Mouse (Mus musculus) neural tube, embryonic 11.5 days (tissue): ENCODE measurements around the gene Limch1. TPM values are rescaled to one million over a fixed set of nuclear protein-coding genes. Genes with fewer than 3 reads are reported as not detected.

Experiments used
- ATAC-seq: fragments of 200-750 bp; cut with Nextera tagmentation; 2 replicates; pipeline ENCODE4 v1.8.0; 2017; ENCODE audit warnings: moderate number of reproducible peaks, mild to moderate bottlenecking, moderate TSS enrichment, moderate library complexity; ENCODE audit not compliant: insufficient read depth, low FRiP score, low TSS enrichment
- DNase-seq: peaks from one replicate; pipeline ENCODE4 v3.0.0-alpha.2; 2015; ENCODE audit warnings: low spot score
- H3K27ac ChIP-seq: fragments of 300-500 bp; sonication (generic); 2 replicates; pipeline ENCODE4 v1.5.1; 2014; ENCODE audit warnings: low read depth, mild to moderate bottlenecking, low read length
- H3K27me3 ChIP-seq: fragments of 300-500 bp; sonication (generic); 2 replicates; pipeline ENCODE4 v1.6.1; 2014; ENCODE audit warnings: mild to moderate bottlenecking, low read length, mixed read lengths; ENCODE audit not compliant: control insufficient read depth, insufficient read depth
- H3K36me3 ChIP-seq: fragments of 300-500 bp; sonication (generic); 2 replicates; pipeline ENCODE4 v1.6.1; 2014; ENCODE audit warnings: mild to moderate bottlenecking, low read length, moderate library complexity, mixed read lengths; ENCODE audit not compliant: control insufficient read depth, insufficient read depth
- H3K4me1 ChIP-seq: fragments of 300-500 bp; sonication (generic); 2 replicates; pipeline ENCODE4 v1.6.1; 2014; ENCODE audit warnings: low read length, mixed read lengths; ENCODE audit not compliant: control insufficient read depth, insufficient read depth
- H3K4me2 ChIP-seq: fragments of 300-500 bp; sonication (generic); 2 replicates; pipeline ENCODE4 v1.6.1; 2014; ENCODE audit warnings: low read depth, mild to moderate bottlenecking, moderate library complexity
- H3K4me3 ChIP-seq: fragments of 300-500 bp; sonication (generic); 2 replicates; pipeline ENCODE4 v1.5.1; 2014; ENCODE audit warnings: low read depth, low read length
- H3K9ac ChIP-seq: fragments of 300-500 bp; sonication (generic); 2 replicates; pipeline ENCODE4 v1.6.1; 2014; ENCODE audit warnings: mild to moderate bottlenecking, low read length
- H3K9me3 ChIP-seq: fragments of 300-500 bp; sonication (generic); 2 replicates; pipeline ENCODE4 v1.6.1; 2016; ENCODE audit warnings: low read length; ENCODE audit not compliant: control insufficient read depth
- WGBS: fragments of 180-500 bp; shearing (Covaris S2); extraction: QIAGEN DNeasy Blood & Tissue Kit; methylation state at CpG from one replicate; pipeline ENCODE4 v1.1.7; 2014; 5-methylcytosine and 5-hydroxymethylcytosine counted together
- polyA plus RNA-seq: library from polyadenylated mRNA; unstranded; fragments of >200 nt; fragmentation: Nextera tagmentation; extraction: Ambion mirVana; gene quantifications from 2 replicates; pipeline ENCODE4 v1.2.1, GENCODE M21; 2014

Limch1 gene
- polyA plus RNA-seq, 1 experiment from 2014 or later, result 83.7 TPM

DNA sequence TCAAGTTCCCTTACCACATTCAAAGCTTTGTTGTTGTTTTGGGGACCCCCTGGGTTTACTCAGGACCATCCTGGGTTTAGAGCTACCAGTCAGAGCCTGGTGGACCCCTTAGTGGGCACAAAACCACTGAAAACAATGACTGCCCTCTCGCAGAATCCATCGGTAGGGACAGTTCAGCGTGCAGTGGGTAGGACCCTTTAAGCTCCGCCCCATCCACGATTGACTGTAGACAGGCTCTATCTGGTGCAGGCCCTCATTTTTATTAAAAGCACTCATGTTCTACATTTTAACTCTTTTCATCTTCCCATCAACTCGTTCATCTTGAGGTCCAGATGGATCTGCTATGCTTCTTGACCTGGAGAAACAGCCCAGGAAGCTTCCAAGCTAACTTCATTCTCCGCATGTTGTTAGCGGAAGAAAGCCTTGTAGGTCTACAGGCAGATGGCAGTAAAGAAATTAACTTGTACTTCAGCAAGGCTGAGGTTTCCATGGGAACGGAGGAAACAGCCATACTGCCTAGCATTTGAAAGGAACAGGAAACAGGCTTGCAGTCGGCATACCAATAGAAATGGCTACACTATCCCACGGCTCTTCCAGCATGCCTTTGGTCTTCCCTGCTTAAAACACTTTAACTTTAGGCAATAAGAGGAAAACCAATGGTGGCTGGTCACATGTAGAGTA, 14.9 kb upstream of the Limch1 start:
- Histone ChIP-seq H3K27me3 (no peaks in the 10 kb centered on the region), H3K36me3 (no peaks in the 10 kb centered on the region), H3K9me3 (no peaks in the 10 kb centered on the region), H3K4me1 (no peaks in the 10 kb centered on the region), H3K9ac (no peak overlapping the region), H3K4me3 (no peak overlapping the region), H3K4me2 (no peak overlapping the region), H3K27ac (no peak overlapping the region)
- WGBS, result 27% methylated on average over 11 of the region's 11 CpGs
- DNase-seq, result peak; percentile 62
- ATAC-seq, result peak; percentile 90

- no peak overlapping the region for H3K27ac ChIP-seq
Observed at GRCm38 (mm10) chr5:66731302-66731697, 14.3 kb upstream of the Limch1 start.

GRCm38 (mm10) chr5:66733556-66733955, 12.1 kb upstream of the Limch1 start:
- H3K27me3 ChIP-seq, result no peaks in the 10 kb centered on the region
- no peaks in the 10 kb centered on the region for H3K4me1 ChIP-seq
- H3K36me3 ChIP-seq, result no peaks in the 10 kb centered on the region
- H3K9me3 ChIP-seq, result no peaks in the 10 kb centered on the region
- H3K27ac ChIP-seq, result no peak overlapping the region
- ATAC-seq (no peak), DNase-seq (no peak)
- 96% methylated on average over 1 of the region's 1 CpGs for WGBS
- no peak overlapping the region for H3K4me2 ChIP-seq
- H3K9ac ChIP-seq, result no peak overlapping the region
- H3K4me3 ChIP-seq, result no peak overlapping the region

More at GRCm38 (mm10) chr5:66731302-66731697, 14.3 kb upstream of the Limch1 start:
- Histone ChIP-seq H3K4me2 (no peak overlapping the region), H3K9ac (no peak overlapping the region), H3K4me1 (no peaks in the 10 kb centered on the region), H3K27me3 (no peaks in the 10 kb centered on the region), H3K9me3 (no peaks in the 10 kb centered on the region), H3K4me3 (no peak overlapping the region), H3K36me3 (no peaks in the 10 kb centered on the region)
- no peak for DNase-seq
- 64% methylated on average over 1 of the region's 1 CpGs for WGBS
- peak; percentile 54; the same call in 1 of the 2 replicates for ATAC-seq

DNA sequence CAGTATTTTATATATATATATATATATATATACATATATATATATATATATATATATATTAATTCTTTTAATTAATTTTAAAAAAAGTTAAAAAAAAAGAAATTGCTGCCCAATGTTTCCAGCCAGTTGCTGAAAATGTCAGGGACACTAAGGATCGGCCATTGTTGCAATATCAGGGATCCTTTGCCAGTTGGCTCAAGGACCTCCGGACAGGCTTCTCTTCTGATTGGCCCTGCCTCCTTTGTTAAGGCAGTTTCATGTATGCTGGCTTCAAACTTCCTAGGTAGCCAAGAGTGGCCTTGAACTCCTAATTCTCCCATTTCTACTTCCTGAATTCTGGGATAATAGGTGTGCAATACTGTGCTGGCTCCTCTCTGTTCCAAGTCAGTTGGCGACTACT, 6.3 kb upstream of the Limch1 start:
- H3K4me1 ChIP-seq, result no peaks in the 10 kb centered on the region
- H3K9ac ChIP-seq, result no peak overlapping the region
- ATAC-seq, result no peak
- no peaks in the 10 kb centered on the region for H3K9me3 ChIP-seq
- no peak overlapping the region for H3K4me2 ChIP-seq
- WGBS, result 91% methylated on average over 3 of the region's 3 CpGs
- H3K27me3 ChIP-seq, result no peaks in the 10 kb centered on the region
- DNase-seq, result no peak
- no peak overlapping the region for H3K4me3 ChIP-seq
- H3K36me3 ChIP-seq, result no peaks in the 10 kb centered on the region
- H3K27ac ChIP-seq, result no peak overlapping the region

DNA sequence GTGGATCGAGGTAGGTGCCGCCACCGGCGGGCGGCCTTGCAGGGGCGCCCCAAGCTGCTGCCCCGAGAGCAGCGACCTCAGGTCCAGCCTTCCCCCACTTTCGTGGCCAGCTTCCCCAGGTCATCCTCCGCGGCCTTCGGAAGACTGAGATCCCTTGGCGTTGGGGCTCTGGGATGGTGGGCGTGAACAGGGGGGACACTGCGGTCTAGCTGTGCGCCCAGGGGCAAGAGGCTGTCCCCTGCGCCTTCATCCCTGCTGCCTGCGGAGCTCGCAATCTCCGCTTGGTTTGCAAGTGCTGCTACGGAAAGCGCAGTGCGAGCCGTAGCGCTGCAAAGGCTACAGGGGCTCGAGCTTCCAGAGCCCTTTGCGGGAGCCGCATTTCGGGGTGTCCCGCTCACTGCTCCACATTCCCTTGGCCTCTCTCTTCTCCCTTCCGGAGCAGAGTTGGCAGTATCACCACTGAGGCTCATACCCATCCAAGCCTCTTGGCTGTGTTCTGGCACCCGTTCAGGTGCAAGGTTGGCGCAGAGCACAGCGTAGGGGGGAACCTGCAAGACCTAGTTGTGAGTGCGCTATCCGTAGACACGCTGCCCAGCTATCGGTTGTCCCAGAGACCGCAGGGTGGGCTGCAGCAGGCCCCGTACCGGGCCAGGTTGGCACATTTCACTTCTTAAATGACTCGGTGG, 512 bp downstream of the Limch1 start:
- ATAC-seq (peak; percentile 70), DNase-seq (peak; percentile 77)
- WGBS, result under 1% methylated on average over 42 of the region's 42 CpGs
- H3K27ac ChIP-seq, result peak overlapping the region; percentile 60
- peak overlapping the region; percentile 72 for H3K4me3 ChIP-seq
- H3K36me3 ChIP-seq, result no peaks in the 10 kb centered on the region
- H3K9me3 ChIP-seq, result no peaks in the 10 kb centered on the region
- peak overlapping the region; percentile 81 for H3K9ac ChIP-seq
- H3K4me1 ChIP-seq, result peaks cover 10% of the 10 kb centered on the region
- H3K27me3 ChIP-seq, result 0 out of 2 replicates have a peak, but pooled peaks cover 4% of the 10 kb centered on the region
- peak overlapping the region; percentile 79 for H3K4me2 ChIP-seq

- DNase-seq (no peak), ATAC-seq (no peak)
- Histone ChIP-seq H3K4me2 (peak overlapping the region; percentile 79), H3K27me3 (0 out of 2 replicates have a peak, but pooled peaks cover 4% of the 10 kb centered on the region), H3K4me1 (peaks cover 14% of the 10 kb centered on the region), H3K27ac (no peak overlapping the region), H3K9me3 (no peaks in the 10 kb centered on the region), H3K4me3 (peak overlapping the region; percentile 72), H3K9ac (peak overlapping the region; percentile 81), H3K36me3 (no peaks in the 10 kb centered on the region)
- WGBS, result 3% methylated on average over 11 of the region's 11 CpGs
Observed at GRCm38 (mm10) chr5:66746761-66747160, 1.1 kb downstream of the Limch1 start.

DNA sequence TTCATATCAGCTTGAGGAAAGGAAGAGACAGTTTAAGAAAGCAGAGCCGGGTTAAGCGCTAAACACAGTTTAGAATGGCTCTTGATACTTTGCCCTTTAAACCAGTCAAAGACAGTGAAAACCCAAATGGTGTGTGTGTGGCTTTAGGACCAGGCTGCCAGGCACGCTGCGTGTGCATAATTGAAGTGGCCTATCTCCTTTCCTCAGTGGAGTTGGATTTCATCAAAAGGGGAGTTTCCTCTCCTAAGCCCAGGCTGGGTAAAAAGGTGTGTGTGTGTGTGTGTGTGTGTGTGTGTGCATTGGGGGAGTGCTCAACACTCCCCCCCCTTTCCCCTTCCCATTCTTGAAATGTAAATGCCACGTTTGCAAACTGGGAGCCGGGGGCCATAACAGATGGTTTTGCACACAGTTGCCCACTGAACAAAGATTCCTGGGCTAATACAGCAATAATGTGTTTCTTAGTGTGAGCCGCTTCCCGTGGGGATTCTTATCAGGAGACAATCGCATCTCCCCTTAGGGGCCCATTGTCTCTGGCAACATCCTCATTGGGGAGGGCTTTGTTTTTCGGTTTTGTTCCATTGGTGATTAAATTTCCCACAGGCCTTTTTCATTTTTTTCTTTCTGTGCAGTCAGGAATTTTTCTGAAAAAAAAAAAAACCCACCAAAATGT, 2.3 kb downstream of the Limch1 start:
- no peak for ATAC-seq
- no peak overlapping the region for H3K27ac ChIP-seq
- 11% methylated on average over 10 of the region's 10 CpGs for WGBS
- no peak overlapping the region for H3K4me3 ChIP-seq
- H3K27me3 ChIP-seq, result 0 out of 2 replicates have a peak, but pooled peaks cover 4% of the 10 kb centered on the region
- DNase-seq, result peak; percentile 34
- peak overlapping the region; percentile 79 for H3K4me2 ChIP-seq
- H3K4me1 ChIP-seq, result peaks cover 14% of the 10 kb centered on the region
- no peaks in the 10 kb centered on the region for H3K9me3 ChIP-seq
- H3K9ac ChIP-seq, result no peak overlapping the region
- no peaks in the 10 kb centered on the region for H3K36me3 ChIP-seq

DNA sequence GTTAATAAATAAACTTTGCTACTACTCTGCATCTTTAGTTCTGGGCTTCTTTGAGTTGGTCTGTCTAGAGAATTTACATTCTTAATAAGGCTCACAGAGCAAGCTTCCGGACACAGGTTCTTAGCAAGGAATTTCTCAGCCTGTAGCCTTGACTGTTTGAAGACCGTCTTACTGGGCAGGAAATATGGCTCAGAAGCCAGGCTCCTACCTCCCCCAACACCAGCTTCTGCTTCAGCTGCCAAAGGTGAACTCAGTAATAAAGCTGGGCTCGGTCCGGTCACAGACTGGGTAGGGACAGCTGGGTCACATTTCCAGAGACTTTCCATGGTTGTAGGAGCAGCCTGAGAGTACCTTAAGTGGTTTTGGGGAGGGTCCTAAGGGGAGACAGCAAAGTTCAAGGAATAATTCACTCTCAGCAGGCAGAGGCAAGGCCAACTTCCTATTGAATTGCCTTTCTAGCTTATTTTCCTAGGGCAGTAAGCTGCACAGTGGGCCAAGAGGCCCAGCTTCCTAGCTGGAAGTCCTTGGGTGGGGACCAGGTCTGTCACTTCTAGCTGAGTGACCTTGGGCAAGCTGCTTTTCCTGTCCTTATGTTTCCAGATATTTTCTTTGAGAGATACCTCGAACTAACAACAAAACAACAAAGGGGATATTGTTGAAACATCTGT, 3.0 kb downstream of the Limch1 start:
- H3K36me3 ChIP-seq, result no peaks in the 10 kb centered on the region
- peak overlapping the region; percentile 23; the same call in 1 of the 2 replicates for H3K27ac ChIP-seq
- H3K27me3 ChIP-seq, result 0 out of 2 replicates have a peak, but pooled peaks cover 4% of the 10 kb centered on the region
- ATAC-seq, result no peak
- peaks cover 14% of the 10 kb centered on the region for H3K4me1 ChIP-seq
- 26% methylated on average over 5 of the region's 5 CpGs for WGBS
- H3K9me3 ChIP-seq, result no peaks in the 10 kb centered on the region
- no peak overlapping the region for H3K9ac ChIP-seq
- H3K4me3 ChIP-seq, result no peak overlapping the region
- no peak for DNase-seq
- peak overlapping the region; percentile 79 for H3K4me2 ChIP-seq
